Mouse (Mus musculus) ZHBTc4 (cell line): ENCODE results near the gene Rgp1.
A peak's percentile ranks its signal among the peaks of the same experiment; 100 is the strongest.

Source experiments
- DNase-seq: peaks from one replicate; pipeline ENCODE4 v3.0.0-alpha.2; 2011; ENCODE audit warnings: low read depth, low spot score

The Rgp1 gene

DNA sequence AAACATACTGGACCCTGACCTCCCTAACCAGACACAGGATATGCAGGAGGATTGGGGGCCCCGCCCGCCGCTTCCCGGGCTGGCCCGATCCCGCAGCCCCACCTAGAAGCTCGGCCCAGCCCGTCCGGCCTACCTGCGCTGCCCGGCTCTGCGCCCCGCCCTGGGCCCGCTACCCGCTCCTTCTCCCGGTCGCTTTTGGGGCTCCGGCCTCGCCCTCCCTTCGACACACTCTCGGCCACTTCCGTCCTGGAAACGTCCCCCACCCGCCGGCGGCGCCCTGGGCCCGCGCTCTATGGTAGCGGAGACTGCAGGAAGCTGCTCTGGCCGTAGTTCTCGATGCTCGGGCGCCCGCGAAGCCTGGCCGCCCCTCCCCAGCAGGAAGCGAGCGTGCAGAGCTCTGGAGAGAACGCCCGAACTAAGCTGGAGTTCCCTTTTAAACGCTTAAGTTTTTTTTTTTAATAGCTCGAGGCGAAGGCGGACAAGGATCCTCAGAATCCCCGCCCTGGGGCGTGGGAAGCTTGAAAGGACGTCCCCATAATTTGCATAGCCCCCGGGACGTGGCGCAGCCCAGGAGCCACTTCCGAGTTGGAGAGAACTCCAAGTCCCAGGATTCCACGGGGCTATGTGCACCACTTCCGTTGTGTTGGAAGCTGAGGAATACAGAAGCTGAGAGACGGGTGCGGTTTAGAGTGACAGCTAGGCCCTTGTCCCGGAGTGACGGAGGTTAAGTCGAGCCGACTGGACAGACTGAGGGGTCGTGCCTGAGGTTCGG, 16.3 kb upstream of the Rgp1 start, which contains the start of the genes Creb3 and Tln1:
Gene Creb3, plus strand, starts transcription at position 336 of the 772 bp plus-strand sequence.
Gene Tln1, minus strand, starts transcription at position 695 of the 772 bp plus-strand sequence.
- DNase-seq = peak; percentile 100

DNA sequence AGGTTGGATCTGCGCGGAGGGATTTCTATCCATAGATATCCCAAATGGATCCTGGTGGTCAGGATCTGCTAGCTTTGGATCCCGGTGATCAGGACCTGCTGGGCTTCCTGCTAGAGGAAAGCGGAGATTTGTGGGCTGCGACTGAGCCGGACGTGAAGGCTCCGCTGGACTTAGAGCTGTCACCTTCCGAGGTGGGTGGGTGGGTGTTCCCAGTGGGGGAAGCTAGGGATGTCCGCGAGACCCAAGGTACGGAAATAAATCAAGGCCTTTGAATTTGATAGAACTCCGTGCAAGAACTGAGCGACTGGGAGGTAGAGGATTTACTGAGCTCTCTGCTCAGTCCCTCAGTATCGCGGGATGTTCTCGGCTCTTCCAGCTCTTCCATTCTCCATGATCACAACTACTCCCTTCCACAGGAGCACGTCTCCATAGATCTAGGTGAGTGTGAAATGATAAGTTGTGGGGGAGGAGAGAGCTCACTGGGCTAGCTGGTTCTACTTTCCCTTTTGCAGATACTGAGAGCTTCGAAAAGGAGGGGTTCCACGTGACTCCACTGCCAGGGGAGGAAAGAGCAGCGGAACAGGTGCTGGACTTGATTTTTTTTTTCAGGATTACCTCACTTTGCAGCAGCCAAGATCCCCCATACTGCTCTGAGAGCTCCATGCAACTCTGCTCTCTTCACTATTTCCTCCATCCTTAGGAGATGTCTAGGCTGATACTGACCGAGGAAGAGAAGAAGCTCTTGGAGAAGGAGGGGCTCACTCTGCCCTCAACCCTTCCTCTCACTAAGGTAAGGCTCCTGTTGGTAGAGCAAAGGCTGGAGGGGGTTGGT, 15.5 kb upstream of the Rgp1 start:
- peak; percentile 62 for DNase-seq

DNA sequence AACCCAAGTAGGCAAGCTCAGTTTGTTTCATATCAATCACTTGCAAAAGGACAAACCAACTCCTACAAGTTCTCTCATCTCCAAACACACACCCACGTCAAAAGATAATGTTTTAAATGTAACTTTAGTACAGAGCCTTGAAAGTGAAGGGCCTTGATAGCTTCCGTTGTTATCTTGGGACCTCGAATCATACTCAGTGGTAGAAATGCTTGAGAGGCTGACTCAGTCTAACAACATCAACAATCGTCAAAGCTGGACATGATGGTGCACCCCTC, 15.0 kb upstream of the Rgp1 start:
- no peak for DNase-seq

DNA sequence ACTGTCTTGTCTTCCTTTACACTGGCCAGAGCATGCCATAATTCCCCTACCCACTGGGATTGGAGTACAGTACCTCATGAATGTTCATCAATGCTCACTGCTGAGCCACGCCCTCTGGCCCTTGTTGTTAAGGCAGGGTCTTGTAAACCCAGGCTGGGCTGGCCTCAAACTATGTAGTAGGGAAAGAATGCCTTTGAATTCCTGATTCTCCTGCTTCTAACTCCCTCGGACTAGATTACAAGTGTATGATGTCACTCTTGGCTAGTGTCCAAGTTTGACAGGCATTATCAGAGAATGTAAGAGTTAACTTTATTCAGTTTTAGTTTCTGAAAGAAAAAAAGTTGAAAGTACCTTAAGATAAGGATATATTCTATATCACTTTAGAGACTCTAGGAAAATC, 14.3 kb upstream of the Rgp1 start:
- DNase-seq = peak; percentile 85

DNA sequence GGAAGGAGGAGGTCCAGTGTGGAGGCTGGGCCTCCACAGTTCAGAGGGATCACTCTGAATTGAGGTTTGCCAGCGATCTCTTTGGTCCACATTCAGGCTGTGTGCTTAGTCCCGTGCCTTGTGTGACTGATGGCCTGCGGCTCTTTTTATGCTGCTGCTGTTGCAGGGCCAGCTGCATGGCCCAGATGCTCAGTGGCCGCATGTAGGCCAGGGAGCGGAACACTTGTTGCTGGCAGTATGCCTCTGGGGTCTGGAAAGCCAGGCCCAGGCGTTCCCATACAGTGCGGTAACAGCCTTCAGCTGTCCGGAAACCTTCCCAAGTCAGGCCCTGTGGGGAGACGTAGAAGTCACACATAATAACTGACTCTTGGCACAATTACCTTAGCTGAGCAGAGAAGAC, 11.4 kb upstream of the Rgp1 start:
- no peak for DNase-seq

DNA sequence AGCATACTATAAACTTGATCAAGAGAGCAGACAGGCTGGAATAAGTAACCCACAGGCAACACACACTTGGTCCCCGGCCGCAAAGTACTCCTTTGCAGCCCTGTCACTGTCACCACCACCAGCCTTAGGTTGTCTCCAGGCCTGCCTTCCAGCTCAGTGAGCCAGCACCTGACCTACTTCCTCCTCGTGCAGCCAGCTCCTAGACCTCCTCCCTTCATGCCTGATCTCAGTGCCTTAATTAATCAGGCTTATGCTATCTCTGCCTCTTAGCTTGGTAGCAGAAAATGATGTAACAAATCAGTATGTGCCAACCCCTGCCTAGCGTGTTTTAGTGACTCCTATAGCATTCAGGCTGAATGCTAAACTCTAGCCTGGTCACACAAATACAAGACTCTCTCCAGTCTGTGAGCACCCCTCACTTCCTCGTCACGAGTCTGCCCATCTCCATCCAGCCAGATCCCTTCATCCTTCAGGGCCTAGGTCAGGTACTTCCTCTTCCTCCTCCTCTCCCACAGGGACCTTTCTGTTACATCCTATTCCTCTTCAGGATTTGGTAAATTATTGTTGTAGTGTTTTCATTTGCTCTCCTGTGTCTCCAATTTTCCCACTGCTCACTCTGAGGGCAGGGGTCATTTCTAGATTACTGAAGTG, 7.0 kb upstream of the Rgp1 start:
- no peak for DNase-seq

DNA sequence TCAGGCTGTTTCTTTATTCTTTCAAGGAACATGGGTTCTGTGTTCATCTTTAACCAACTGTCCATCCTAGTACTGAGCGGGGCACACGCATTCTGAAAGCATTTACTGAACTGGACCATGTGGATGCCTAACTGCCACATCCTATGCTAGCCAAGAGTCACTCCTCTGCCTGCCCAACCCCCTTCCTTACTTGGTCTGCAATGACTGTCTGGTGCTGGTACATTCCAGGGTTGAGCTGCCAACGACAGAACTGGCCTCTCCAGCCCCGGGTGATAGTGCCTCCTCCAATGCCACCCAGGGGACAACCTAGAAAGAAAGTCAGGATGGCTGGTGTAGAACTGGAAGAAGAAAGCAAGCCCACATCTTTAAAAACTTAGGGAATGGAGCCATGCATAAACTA, 5.0 kb upstream of the Rgp1 start:
- no peak for DNase-seq

DNA sequence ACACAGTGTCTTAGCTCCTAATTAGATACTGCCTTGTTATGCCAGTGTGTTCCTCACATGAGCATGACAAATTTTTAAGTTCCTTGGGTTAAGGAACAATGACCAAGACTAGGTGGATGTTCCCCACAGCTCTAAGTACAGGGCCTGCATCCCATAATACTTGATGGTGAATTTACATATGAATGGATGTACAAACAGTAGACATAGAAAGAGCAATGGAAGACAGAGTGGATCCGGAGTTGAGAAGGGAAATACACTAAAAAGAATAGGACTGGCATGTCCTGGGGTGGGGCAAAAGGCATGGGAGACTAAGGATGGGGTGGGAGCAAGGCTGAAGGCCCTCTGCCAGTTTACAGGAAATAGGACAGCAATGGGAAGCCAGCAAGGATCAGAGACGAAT, 3.2 kb upstream of the Rgp1 start:
- DNase-seq = peak; percentile 69

DNA sequence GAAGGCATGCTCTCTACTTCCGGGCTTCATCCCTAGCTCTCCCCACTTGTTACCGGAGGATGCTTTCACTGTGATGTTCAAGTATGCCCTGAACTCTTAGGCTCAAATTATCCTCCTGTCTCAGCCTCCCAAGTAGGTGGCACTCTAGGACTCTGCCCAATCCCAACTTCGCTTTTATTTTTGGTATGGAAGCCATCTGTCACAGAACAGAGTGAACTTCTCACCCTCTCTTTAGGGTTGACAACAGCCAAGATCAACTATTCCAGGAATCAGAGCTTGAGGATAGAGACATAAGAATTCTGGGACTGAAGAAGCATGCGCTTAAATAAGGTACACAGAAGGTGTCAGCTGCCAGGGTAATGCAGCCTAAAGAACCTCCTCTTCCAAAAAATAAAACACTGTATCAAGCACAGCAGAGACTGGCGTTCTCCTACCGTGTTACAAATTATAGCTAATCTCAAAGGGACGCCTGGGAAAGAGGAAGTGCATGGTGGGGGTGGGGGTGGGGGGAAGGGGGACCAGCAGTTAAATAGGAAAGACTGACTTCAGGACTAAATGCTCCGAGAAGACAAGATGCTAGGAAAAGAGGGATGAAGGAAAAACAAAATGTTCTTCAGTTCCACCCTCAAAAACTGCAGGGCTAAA, 1.2 kb upstream of the Rgp1 start:
- DNase-seq = no peak

DNA sequence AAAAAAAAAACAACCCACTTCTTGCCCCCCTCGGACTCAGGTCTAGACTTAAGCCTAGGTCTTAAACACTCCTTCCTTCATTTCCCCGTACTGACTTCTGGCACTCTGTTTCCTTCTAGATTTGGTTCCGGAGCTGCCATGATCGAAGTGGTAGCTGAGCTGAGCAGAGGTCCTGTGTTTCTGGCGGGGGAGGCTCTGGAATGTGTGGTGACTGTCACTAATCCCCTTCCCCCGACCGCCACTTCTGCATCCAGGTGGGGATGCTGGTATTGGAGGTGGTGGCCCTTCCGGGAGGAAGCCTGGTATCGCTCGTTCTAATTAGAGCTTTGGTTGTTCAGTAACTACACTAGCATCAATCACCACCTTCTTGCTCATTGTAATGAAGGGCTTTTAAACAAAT, 741 bp downstream of the Rgp1 start:
- no peak for DNase-seq

DNA sequence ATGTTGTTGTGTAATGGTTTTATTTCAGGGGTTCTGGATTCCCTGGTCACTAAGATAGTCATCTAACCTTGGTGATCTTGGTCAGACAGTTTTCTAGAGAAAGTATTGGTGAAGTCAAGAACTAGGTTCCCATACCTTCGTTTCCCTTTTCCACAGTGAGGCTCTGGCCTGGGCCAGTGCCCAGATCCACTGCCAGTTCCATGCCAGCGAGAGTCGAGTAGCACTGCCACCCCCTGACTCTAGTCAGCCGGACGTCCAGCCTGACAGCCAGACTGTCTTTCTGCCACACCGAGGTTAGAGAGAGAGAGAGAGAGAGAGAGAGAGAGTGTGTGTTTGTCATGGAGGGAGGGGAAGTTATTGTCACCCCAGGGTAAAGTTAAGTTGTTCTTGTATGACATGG, 1.2 kb downstream of the Rgp1 start:
- DNase-seq = no peak

DNA sequence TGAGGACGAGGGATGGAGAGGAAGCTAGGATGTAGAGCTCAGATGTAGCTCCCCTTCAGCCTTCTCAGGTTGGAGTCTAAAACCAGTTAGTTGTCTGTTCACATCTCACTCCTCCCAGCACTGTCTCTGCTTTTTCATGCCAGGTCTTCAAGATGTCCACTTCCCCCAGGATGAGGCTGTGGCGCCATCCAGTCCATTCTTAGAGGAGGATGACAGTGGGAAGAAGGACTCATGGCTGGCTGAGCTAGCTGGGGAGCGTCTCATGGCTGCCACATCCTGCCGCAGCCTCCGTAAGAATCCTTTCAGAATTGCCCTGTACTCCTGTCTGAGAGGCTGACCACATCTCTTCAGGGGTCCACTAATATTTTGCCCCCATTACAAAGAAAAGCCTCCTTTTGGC, 2.2 kb downstream of the Rgp1 start:
- DNase-seq = no peak

DNA sequence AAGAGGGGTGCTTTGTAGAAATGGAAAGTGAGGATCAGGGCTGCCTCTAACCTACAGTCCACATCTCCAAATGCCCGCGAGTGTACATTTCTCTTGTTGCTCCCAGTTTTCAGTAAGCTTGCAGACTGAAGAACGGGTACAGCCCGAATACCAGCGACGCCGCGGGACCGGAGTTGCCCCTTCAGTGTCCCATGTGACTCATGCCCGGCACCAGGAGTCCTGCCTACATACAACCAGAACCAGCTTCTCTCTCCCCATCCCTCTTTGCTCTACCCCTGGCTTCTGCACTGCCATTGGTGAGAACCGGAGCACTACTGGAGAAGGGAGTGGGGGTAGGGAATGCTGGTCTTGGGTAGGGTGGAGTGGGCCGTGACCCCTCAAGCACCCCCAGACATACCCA, 2.9 kb downstream of the Rgp1 start:
- no peak for DNase-seq

DNA sequence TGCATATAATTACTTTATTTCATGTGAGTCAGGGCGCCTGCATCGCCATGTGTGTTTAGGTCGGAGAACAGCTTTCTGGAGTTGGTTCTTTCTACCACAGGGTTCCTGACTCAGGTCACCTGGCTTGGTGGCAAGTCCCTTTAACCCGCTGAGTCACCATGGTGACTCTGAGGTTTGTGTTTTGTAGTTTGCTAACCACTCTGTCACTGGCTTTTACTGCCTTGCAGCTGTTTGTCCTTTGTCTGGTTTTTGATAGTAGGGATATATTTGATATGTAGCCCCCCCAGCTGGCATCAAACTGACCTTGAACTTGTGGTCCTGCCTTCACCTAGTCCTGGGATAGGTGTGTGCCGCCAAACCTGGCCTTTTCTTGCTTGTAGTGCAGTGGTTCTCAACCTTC, 3.7 kb downstream of the Rgp1 start:
- DNase-seq = no peak

DNA sequence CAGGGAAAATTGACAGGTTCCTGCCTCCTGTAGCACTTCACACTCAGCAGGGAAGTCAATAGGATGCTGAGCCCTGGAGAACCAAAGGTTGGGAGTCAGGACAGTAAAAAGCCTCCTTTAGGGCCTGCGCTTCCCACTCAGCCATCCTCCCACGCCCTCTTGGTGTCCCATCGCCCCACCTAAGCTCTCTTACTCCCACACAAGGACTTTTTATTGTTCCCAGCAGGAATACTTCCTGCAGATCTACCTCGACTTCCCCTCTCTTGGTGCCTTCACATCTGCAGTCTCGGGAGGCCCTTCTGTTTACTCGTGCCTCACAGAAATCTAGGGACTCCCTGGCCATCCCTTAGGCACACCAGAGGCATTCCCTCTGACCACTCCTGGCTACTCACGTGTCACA, 4.9 kb downstream of the Rgp1 start:
- DNase-seq = no peak

DNA sequence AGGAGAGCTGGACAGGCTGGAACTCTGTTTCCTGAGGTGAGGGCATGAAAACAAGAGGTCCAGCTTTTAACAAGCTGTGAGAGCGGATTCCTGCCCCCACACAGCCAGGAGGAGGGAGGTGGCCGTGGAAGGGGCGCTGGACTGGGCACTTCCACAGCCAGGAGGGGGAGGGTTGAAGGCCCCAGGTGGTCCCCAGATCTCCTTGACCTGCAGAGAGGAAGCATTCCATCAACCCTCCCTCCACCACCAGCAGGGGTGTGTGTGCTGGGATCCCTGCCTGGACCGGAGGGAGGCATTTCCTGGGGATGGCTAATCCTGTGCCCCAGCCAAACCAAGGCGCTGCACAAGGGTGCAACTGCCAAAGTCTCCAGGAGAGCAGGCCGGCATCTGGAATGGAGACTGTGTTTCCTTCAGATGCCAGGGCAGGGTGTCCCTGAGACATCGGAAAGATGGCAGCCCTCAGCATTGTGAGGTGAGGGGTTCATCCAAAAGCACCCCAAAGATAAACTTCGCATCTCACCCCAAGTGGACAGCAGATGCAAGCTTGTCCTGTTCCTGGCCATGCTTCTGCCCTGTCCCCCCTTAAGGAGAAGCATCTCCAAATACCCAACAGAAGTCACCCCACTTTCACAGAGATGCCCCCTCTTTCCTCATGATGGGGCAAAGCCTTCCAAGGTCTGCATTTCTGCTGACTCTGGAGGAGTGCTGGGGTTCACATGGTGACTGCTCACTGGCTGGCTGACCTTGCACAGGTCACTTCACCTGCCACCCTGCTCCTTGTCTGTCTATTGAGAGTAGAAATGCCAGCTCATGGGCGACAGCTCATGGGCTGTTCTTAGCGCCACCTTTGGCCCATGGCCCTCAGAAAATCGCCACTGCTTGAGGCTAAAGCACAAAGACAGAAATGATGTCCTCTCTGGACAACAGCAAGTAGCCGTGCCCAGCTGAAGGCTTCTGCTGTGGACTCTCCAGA, 6.2 kb downstream of the Rgp1 start, which contains the start of gene Msmp:
Gene Msmp, minus strand, starts transcription at position 51 of the 973 bp plus-strand sequence.
- DNase-seq = no peak

DNA sequence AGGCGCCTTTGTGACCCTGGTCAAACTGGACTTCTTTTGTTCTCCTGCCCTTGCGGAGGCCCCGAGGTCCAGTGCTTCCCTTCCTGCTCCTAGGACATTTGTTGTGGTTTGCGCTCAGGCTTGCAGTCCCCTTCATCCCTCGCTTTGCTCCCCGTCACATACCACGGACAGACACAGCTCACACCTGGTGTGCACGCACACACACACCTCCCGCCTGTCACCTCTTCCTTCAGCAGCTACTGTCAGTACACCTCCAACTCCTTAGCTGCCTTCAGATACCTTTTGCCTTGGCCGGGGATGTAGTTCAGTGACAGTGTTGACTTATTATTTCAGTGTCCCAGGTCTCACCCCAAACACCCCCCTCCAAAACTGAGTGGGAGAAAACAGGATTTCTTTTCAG, 7.2 kb downstream of the Rgp1 start:
- no peak for DNase-seq

DNA sequence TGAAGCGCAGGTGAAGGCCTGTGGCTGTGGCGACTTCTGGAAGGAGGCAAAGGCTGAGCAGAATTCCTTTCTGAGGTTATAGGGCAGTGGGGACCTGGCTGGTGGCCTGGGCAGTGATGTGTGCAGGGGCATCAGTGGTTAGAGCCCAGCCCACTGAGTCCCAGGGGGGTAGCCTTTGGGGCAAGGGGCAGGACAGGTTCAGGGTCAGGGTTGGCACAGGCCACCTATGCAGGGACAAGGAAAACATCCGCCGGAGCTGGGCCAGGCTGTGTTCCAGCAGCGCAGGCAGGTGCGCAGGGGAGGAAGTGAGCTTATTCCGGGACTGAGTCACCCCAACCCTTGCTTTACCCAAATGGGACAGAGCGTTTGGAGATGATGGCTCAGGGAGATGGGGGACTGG, 7.9 kb downstream of the Rgp1 start:
- DNase-seq = no peak

DNA sequence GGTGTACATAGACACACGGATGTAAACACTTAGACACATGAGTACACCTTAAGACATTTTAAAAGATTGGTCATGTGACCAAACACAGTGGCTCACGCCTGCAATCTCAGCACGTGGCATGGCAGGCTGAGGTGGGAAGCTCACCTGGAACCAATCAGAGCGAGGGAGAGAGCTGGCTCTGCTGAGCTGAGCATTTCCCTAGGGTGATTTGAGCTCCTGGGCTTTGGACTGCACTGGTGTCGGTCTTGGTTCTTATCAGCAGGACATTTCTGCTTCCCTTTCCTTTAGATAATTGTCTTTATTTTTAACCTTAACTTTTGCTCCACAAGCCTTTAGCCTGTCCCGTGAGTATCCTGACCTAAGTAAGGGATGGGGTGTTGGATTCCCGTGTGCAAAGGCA, 9.2 kb downstream of the Rgp1 start:
- no peak for DNase-seq

DNA sequence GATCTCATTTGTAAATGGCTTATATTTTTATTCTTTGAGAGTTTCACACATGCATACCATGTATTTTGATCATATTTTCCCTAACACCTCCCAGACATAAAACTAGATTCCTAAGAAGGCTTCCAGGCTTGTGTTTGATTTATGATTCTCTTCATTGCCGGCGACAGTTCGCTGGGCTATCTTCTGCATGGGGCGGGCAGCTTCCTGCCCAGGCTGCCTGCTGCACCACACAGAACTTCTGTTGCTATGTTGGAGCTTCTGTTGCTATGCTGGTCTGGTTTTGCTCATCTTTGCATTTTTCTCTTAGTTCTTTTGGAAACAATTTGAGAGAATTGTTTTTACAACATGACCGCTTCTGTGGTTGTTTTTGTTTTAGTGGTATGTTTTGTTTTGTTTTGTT, 13.0 kb downstream of the Rgp1 start:
- DNase-seq = no peak

DNA sequence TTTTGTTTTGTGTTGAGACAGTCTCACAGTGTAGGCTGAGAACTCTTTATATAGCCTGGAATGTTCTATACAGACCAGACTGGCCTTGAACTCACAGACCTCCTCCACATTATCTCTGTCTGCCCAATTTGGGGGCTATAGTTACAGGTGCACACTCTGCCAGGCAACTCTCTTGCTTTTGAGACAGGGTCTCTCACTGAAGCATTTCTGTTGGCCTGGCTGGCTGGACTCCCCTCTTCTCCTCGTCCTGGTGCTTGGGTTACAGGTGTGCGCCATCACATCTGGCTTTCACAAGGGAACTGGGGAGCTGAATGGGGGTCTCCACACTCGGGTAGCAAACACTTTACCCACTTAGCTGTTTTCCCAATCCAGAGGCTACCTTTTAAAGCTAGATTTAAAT, 13.4 kb downstream of the Rgp1 start:
- no peak for DNase-seq
